Mouse (Mus musculus): Measurements from ENCODE around the gene Gm10577. TPM values are rescaled to one million over a fixed set of nuclear protein-coding genes. Genes with fewer than 3 reads are reported as not detected.

Gm10577 gene
- polyA plus RNA-seq, 1 experiment from 2014 or later: not detected

DNA sequence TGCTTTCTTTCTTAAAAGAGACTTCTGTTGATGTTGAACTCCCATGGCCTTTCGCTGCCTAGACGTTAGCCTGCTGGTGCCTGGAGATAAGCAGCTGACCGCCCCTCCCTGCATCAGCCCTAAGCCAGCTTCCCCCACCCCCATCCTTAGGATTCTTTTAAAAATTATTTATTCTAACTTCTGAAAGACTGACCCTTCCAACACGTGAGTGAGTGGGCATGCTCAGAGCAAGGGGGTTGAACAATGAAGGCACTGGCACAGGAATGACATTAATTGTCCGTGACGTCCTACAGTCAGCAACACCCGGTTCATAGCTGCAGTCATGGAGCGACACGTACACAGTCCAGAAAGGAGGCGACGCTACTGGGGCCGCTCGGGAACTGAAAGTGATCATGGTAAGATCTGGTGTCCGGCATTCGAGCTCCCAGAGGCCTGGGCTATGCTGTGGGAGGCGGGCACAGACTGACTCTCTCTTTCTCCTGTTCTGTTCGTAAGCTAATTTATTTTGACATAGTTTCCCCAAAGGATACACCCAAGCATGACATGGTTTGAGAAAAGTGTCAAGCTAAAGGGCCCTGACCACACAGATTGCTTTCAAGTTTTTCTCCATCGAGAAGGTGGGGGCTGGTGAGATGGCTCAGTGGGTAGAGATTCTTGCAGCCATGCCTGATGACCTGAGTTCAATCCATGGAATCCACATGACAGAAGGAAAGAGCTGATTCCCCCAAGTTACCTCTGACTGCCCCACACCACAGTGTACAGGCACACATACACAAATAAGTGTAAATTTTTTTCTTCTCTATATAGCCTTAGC lies 25.8 kb downstream of the Gm10577 start:
- Histone ChIP-seq H3K9me3 (ENCODE audit: control insufficient read depth, low read length) (no peaks in the 10 kb centered on the region), H3K27ac (replicated peaks) (no peak overlapping the region), H3K4me1 (replicated peaks; ENCODE audit: control insufficient read depth, insufficient read depth) (no peaks in the 10 kb centered on the region), H3K36me3 (ENCODE audit: control insufficient read depth, insufficient read depth, low read length) (peaks cover 13% of the 10 kb centered on the region), H3K4me3 (ENCODE audit: low read depth, low read length) (no peak overlapping the region), H3K9ac (ENCODE audit: low read length) (no peak overlapping the region), H3K4me2 (replicated peaks; ENCODE audit: low read depth) (no peak overlapping the region), H3K27me3 (ENCODE audit: control insufficient read depth, insufficient read depth, low read length) (no peaks in the 10 kb centered on the region)
- peak; percentile 38; the same call in 1 of the 2 replicates for ATAC-seq (ENCODE audit: low FRiP score, low TSS enrichment)
- DNase-seq (ENCODE audit: low spot score): no peak
- WGBS: 60% methylated on average over 18 of the region's 18 CpGs
- no peak for TF ChIP-seq CTCF (IDR thresholded peaks at IDR 0.05; ENCODE audit: low read depth)
- TF ChIP-seq EP300 (optimal IDR thresholded peaks at IDR 0.05): no peak

DNA sequence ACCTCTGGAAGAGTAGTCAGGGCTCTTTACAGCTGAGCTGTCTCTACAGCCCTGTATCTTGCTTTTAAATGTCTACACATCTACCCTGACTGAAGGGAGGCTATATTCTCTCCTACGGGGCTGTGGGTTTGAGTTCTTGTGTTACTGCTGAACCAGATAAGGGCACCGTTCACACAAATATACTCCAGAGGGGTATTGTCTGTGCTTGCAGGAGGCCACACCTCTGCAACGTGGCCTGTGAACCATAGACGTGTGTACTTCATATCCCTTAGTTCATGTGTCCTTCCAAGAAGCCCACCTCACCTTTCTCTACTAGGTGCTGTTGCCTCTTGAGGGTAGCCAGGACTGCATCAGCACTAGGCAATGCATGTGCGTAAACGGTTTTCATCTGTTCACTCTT lies 28.4 kb downstream of the Gm10577 start:
- Histone ChIP-seq H3K9me3 (ENCODE audit: control insufficient read depth, low read length) (no peaks in the 10 kb centered on the region), H3K4me1 (replicated peaks; ENCODE audit: control insufficient read depth, insufficient read depth) (no peaks in the 10 kb centered on the region), H3K36me3 (ENCODE audit: control insufficient read depth, insufficient read depth, low read length) (peaks cover 13% of the 10 kb centered on the region), H3K4me2 (replicated peaks; ENCODE audit: low read depth) (no peak overlapping the region), H3K9ac (ENCODE audit: low read length) (no peak overlapping the region), H3K4me3 (ENCODE audit: low read depth, low read length) (no peak overlapping the region), H3K27ac (replicated peaks) (no peak overlapping the region), H3K27me3 (ENCODE audit: control insufficient read depth, insufficient read depth, low read length) (no peaks in the 10 kb centered on the region)
- DNase-seq (ENCODE audit: low spot score) (no peak), ATAC-seq (ENCODE audit: low FRiP score, low TSS enrichment) (no peak)
- no peak for TF ChIP-seq EP300 (optimal IDR thresholded peaks at IDR 0.05)
- no peak for TF ChIP-seq CTCF (IDR thresholded peaks at IDR 0.05; ENCODE audit: low read depth)
- WGBS: 80% methylated on average over 6 of the region's 6 CpGs

DNA sequence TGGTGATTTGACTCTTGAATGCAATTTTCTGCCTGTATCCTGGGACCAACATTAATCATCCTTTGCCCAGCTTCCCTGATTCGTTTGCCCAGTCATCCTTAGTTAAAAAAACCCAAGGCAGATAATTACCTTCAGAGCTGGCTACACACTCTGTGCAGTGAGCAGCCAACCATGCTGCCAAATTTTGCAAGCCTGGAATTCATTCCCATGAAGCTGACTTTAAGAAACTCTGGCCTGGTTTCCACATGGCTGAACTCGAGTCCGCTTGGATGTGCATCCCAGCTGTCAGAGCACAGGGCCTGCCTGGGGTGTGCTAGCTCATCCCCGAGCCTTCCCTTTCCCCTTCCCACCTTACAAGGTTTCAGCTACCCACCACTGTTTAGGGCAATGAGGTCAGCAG lies 29.5 kb downstream of the Gm10577 start:
- ATAC-seq (ENCODE audit: low FRiP score, low TSS enrichment) (no peak), DNase-seq (ENCODE audit: low spot score) (no peak)
- H3K4me2 ChIP-seq (replicated peaks; ENCODE audit: low read depth): no peak overlapping the region
- H3K27me3 ChIP-seq (ENCODE audit: control insufficient read depth, insufficient read depth, low read length): no peaks in the 10 kb centered on the region
- H3K36me3 ChIP-seq (ENCODE audit: control insufficient read depth, insufficient read depth, low read length): peaks cover 13% of the 10 kb centered on the region
- no peak overlapping the region for H3K27ac ChIP-seq (replicated peaks)
- H3K4me3 ChIP-seq (ENCODE audit: low read depth, low read length): no peak overlapping the region
- WGBS: 72% methylated on average over 4 of the region's 4 CpGs
- H3K9me3 ChIP-seq (ENCODE audit: control insufficient read depth, low read length): no peaks in the 10 kb centered on the region
- H3K4me1 ChIP-seq (replicated peaks; ENCODE audit: control insufficient read depth, insufficient read depth): no peaks in the 10 kb centered on the region
- H3K9ac ChIP-seq (ENCODE audit: low read length): no peak overlapping the region
- TF ChIP-seq CTCF (IDR thresholded peaks at IDR 0.05; ENCODE audit: low read depth) (no peak), EP300 (optimal IDR thresholded peaks at IDR 0.05) (no peak)

DNA sequence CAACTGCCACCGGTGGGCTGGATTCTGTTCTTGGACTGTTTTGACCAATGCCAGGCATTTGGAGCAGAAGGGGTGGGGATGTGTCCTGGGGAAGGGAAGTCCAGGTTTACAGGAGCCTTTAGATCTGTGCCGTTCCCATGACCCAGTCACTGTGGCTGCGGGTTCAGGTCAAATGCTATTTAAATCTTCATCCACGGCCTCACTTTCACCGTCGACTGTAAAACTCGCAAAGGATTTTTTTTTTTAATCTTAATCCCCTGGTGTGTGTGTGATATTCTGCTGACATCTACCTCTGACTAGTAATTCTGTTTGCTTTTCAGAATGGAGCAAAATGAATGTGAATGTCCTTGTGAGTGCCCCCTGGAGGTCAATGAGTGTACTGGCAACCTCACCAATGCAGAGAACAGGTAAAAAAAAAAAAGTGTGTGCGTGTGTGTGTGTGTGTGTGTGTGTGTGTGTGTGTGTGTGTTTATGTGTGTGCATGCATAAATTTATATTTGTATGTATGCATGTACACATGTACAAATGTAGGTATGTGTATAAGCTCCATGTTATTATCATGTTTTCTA lies 32.2 kb downstream of the Gm10577 start:
- Histone ChIP-seq H3K27ac (replicated peaks) (no peak overlapping the region), H3K4me2 (replicated peaks; ENCODE audit: low read depth) (no peak overlapping the region), H3K36me3 (ENCODE audit: control insufficient read depth, insufficient read depth, low read length) (peaks cover 10% of the 10 kb centered on the region), H3K9me3 (ENCODE audit: control insufficient read depth, low read length) (no peaks in the 10 kb centered on the region), H3K27me3 (ENCODE audit: control insufficient read depth, insufficient read depth, low read length) (no peaks in the 10 kb centered on the region), H3K4me3 (ENCODE audit: low read depth, low read length) (no peak overlapping the region), H3K4me1 (replicated peaks; ENCODE audit: control insufficient read depth, insufficient read depth) (no peaks in the 10 kb centered on the region), H3K9ac (ENCODE audit: low read length) (no peak overlapping the region)
- ATAC-seq (ENCODE audit: low FRiP score, low TSS enrichment) (no peak), DNase-seq (ENCODE audit: low spot score) (no peak)
- 69% methylated on average over 8 of the region's 8 CpGs for WGBS
- TF ChIP-seq CTCF (IDR thresholded peaks at IDR 0.05; ENCODE audit: low read depth) (peak; percentile 82), EP300 (optimal IDR thresholded peaks at IDR 0.05) (no peak)

DNA sequence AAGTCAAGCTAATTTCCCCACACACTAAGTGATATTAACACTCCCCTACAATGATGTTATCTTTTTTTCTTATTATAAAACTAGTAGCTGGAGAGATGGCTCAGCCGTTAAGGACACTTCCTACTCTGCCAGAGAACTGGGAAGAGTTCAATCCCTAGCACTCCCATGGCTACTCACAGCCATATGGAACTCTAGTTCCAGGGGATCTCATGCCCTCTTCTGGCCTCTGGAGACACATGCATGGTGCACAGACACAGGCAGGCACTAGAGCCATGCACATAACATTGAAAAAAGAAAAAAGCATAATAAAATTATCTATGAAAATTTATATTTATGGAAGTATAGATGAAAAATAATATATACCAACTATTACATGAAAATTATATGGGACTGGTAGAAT lies 33.3 kb downstream of the Gm10577 start:
- peaks cover 7% of the 10 kb centered on the region for H3K36me3 ChIP-seq (ENCODE audit: control insufficient read depth, insufficient read depth, low read length)
- no peak overlapping the region for H3K27ac ChIP-seq (replicated peaks)
- no peak overlapping the region for H3K4me2 ChIP-seq (replicated peaks; ENCODE audit: low read depth)
- no peak for ATAC-seq (ENCODE audit: low FRiP score, low TSS enrichment)
- H3K9me3 ChIP-seq (ENCODE audit: control insufficient read depth, low read length): no peaks in the 10 kb centered on the region
- no peaks in the 10 kb centered on the region for H3K4me1 ChIP-seq (replicated peaks; ENCODE audit: control insufficient read depth, insufficient read depth)
- no peak for DNase-seq (ENCODE audit: low spot score)
- H3K4me3 ChIP-seq (ENCODE audit: low read depth, low read length): no peak overlapping the region
- 86% methylated on average over 1 of the region's 1 CpGs for WGBS
- no peak overlapping the region for H3K9ac ChIP-seq (ENCODE audit: low read length)
- H3K27me3 ChIP-seq (ENCODE audit: control insufficient read depth, insufficient read depth, low read length): no peaks in the 10 kb centered on the region
- TF ChIP-seq CTCF (IDR thresholded peaks at IDR 0.05; ENCODE audit: low read depth): peak; percentile 55
- no peak for TF ChIP-seq EP300 (optimal IDR thresholded peaks at IDR 0.05)

DNA sequence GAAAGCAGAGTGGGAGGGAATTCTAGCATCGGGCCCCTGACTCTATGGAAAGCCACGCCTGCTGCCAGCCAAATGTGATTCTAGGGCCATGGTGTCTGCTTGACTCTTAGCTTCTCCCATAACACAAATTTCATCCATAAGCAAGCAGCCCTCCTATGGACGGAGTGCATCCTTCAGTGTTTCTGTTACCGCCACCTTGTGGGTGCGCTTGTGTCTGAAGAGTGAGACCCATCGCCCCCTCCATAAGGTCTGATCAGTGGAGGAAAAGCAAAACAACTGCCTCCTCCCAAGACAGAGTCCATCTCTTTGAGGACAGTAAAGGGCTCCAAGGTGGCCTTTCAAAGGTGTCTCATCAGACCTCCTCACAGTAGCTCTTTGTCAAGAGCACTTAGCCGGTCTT lies 43.0 kb downstream of the Gm10577 start:
- Histone ChIP-seq H3K4me1 (replicated peaks; ENCODE audit: control insufficient read depth, insufficient read depth) (no peaks in the 10 kb centered on the region), H3K27ac (replicated peaks) (no peak overlapping the region), H3K4me3 (ENCODE audit: low read depth, low read length) (no peak overlapping the region), H3K4me2 (replicated peaks; ENCODE audit: low read depth) (no peak overlapping the region), H3K27me3 (ENCODE audit: control insufficient read depth, insufficient read depth, low read length) (no peaks in the 10 kb centered on the region), H3K9ac (ENCODE audit: low read length) (no peak overlapping the region), H3K36me3 (ENCODE audit: control insufficient read depth, insufficient read depth, low read length) (peaks cover 12% of the 10 kb centered on the region), H3K9me3 (ENCODE audit: control insufficient read depth, low read length) (no peaks in the 10 kb centered on the region)
- DNase-seq (ENCODE audit: low spot score) (no peak), ATAC-seq (ENCODE audit: low FRiP score, low TSS enrichment) (no peak)
- 83% methylated on average over 7 of the region's 7 CpGs for WGBS
- no peak for TF ChIP-seq EP300 (optimal IDR thresholded peaks at IDR 0.05)
- peak; percentile 55 for TF ChIP-seq CTCF (IDR thresholded peaks at IDR 0.05; ENCODE audit: low read depth)
